In the genomic region with DNA sequence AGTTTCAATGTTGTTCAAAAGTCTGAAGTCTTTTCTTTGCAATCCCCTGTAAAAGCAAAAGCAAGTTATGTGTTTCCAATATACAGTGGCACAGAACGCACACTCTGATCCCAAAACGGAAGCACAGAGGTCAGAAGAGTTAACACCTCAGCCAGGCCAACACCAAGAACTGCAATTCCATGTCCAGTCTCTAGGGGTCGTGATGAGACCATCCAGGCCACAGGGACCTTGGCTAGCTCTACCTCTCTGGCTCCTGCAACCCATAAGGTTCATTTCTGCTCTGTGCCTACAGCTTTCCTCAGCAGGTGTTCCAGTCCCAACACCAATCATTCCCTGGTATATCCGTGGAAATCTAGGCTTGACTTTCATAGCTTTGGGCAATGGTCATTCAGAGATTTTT, we compare ENCODE assay signal across 8 mouse cellular contexts.
DNase-seq lines count a peak whose midpoint lies in the region; ATAC-seq and TF ChIP-seq lines count a peak whose summit lies in the region.
"Had no signal": no experiment of that assay in that cellular context is flagged by ENCODE, and none has a peak within 500 bp of the region (broad histone marks: within the 10 kb centered on the region; RNA-seq: fewer than 3 reads in every experiment).

No protein-coding gene starts in this region.

- H3K9me3 ChIP-seq in liver, embryonic 11.5 days (ENCODE audit: control insufficient read depth, low read length): no peaks in the 10 kb centered on the region
- H3K9me3 ChIP-seq in heart, postnatal 0 days (replicated peaks; ENCODE audit: control insufficient read depth, low read length): no peaks in the 10 kb centered on the region
- H3K9me3 ChIP-seq in liver, postnatal 0 days (ENCODE audit: low read length): no peaks in the 10 kb centered on the region
- H3K9me3 ChIP-seq: megakaryocyte, embryonic 14.5 days had no signal

- no peaks in the 10 kb centered on the region for H3K36me3 ChIP-seq in liver, adult 2 months (ENCODE audit: control insufficient read depth, insufficient read depth, low read length)
- H3K36me3 ChIP-seq in liver, embryonic 11.5 days (ENCODE audit: control insufficient read depth, insufficient read depth, low read length): no peaks in the 10 kb centered on the region
- no peaks in the 10 kb centered on the region for H3K36me3 ChIP-seq in heart, postnatal 0 days (replicated peaks; ENCODE audit: control insufficient read depth, insufficient read depth, low read length)
- no peaks in the 10 kb centered on the region for H3K36me3 ChIP-seq in liver, postnatal 0 days (replicated peaks; ENCODE audit: insufficient read depth, low read length)

- no peak for ATAC-seq in liver, embryonic 11.5 days (replicated peaks; ENCODE audit: low FRiP score)
- ATAC-seq in heart, postnatal 0 days (ENCODE audit: insufficient read depth, low read depth): 0 out of 2 replicates have a peak, but pooled peaks have one; percentile 33
- ATAC-seq in liver, postnatal 0 days: no peak

- no peak overlapping the region for H3K4me3 ChIP-seq in liver, adult 2 months (ENCODE audit: insufficient read depth, low read depth, low read length)
- H3K4me3 ChIP-seq in liver, embryonic 11.5 days (ENCODE audit: low read depth, low read length): no peak overlapping the region
- H3K4me3 ChIP-seq in heart, postnatal 0 days (ENCODE audit: low read depth, low read length): no peak overlapping the region
- no peak overlapping the region for H3K4me3 ChIP-seq in liver, postnatal 0 days (ENCODE audit: low read depth, low read length)
- H3K4me3 ChIP-seq: megakaryocyte, embryonic 14.5 days had no signal

- DNase-seq in liver, adult 2 months (ENCODE audit: extremely low read depth, low read depth, low spot score): peak; percentile 5
- DNase-seq in liver, embryonic 11.5 days (ENCODE audit: low spot score): no peak
- peak; percentile 75 for DNase-seq in ZHBTc4 (ENCODE audit: low read depth, low spot score)
- DNase-seq in c-Kit-positive CD71-positive TER-119-positive erythroid progenitor cells, embryonic 14.5 days (ENCODE audit: low spot score): peak; percentile 7
- peak; percentile 62 for DNase-seq in heart, postnatal 0 days (ENCODE audit: low spot score)
- peak; percentile 40 for DNase-seq in liver, postnatal 0 days
- DNase-seq in thymus, adult 18-20 months: no peak

- no peaks in the 10 kb centered on the region for H3K79me2 ChIP-seq in liver, adult 2 months (ENCODE audit: control insufficient read depth, insufficient read depth, low read length)

- TF ChIP-seq POLR2A in liver, adult 2 months (IDR thresholded peaks at IDR 0.05; ENCODE audit: extremely low read depth, insufficient read depth, low read length): no peak

- no peak overlapping the region for H3K27ac ChIP-seq in liver, adult 2 months (replicated peaks; ENCODE audit: insufficient read depth, low read depth, low read length)
- H3K27ac ChIP-seq in liver, embryonic 11.5 days (ENCODE audit: low read depth, low read length): no peak overlapping the region
- H3K27ac ChIP-seq in heart, postnatal 0 days (ENCODE audit: low read depth): no peak overlapping the region
- no peak overlapping the region for H3K27ac ChIP-seq in liver, postnatal 0 days (ENCODE audit: low read depth)

- no peaks in the 10 kb centered on the region for H3K27me3 ChIP-seq in liver, adult 2 months (ENCODE audit: control insufficient read depth, insufficient read depth, low read length)
- no peaks in the 10 kb centered on the region for H3K27me3 ChIP-seq in liver, embryonic 11.5 days (replicated peaks; ENCODE audit: control insufficient read depth, insufficient read depth, low read length)
- H3K27me3 ChIP-seq in heart, postnatal 0 days (ENCODE audit: control insufficient read depth, insufficient read depth, low read length): no peaks in the 10 kb centered on the region
- no peaks in the 10 kb centered on the region for H3K27me3 ChIP-seq in liver, postnatal 0 days (ENCODE audit: insufficient read depth, low read length)

- H3K9ac ChIP-seq in liver, adult 2 months (ENCODE audit: low read depth, low read length): no peak overlapping the region
- H3K9ac ChIP-seq in liver, embryonic 11.5 days (ENCODE audit: low read depth, low read length): no peak overlapping the region
- no peak overlapping the region for H3K9ac ChIP-seq in heart, postnatal 0 days (replicated peaks; ENCODE audit: low read depth, low read length)
- no peak overlapping the region for H3K9ac ChIP-seq in liver, postnatal 0 days (replicated peaks)

- TF ChIP-seq CTCF in liver, adult 2 months (IDR thresholded peaks at IDR 0.05; ENCODE audit: low read depth, low read length): peak; percentile 61
- TF ChIP-seq CTCF in heart, postnatal 0 days (IDR thresholded peaks at IDR 0.05; ENCODE audit: low read depth): peak; percentile 90
- TF ChIP-seq CTCF in liver, postnatal 0 days (IDR thresholded peaks at IDR 0.05; ENCODE audit: low read depth): peak; percentile 72

- H3K4me1 ChIP-seq in liver, adult 2 months (ENCODE audit: control insufficient read depth, insufficient read depth, low read length): no peaks in the 10 kb centered on the region
- H3K4me1 ChIP-seq in liver, embryonic 11.5 days (replicated peaks; ENCODE audit: control insufficient read depth, insufficient read depth, low read length): no peaks in the 10 kb centered on the region
- H3K4me1 ChIP-seq in heart, postnatal 0 days (ENCODE audit: control insufficient read depth, insufficient read depth): peaks cover 11% of the 10 kb centered on the region; the same call in 1 of the 2 replicates
- no peaks in the 10 kb centered on the region for H3K4me1 ChIP-seq in liver, postnatal 0 days (ENCODE audit: insufficient read depth)
- H3K4me1 ChIP-seq: megakaryocyte, embryonic 14.5 days had no signal

- TF ChIP-seq EP300 in heart, postnatal 0 days (IDR thresholded peaks at IDR 0.05; ENCODE audit: low read depth): no peak
- TF ChIP-seq EP300 in liver, postnatal 0 days (IDR thresholded peaks at IDR 0.05; ENCODE audit: low read depth): no peak

- 22% methylated on average over 4 of the region's 4 CpGs for WGBS in liver, adult 2 months
- WGBS in liver, embryonic 11.5 days: 29% methylated on average over 4 of the region's 4 CpGs
- WGBS in heart, postnatal 0 days: 26% methylated on average over 4 of the region's 4 CpGs
- 19% methylated on average over 4 of the region's 4 CpGs for WGBS in liver, postnatal 0 days (ENCODE audit: insufficient replicate concordance)

- H3K4me2 ChIP-seq in liver, embryonic 11.5 days: no peak overlapping the region
- no peak overlapping the region for H3K4me2 ChIP-seq in heart, postnatal 0 days (ENCODE audit: low read depth, low read length)
- no peak overlapping the region for H3K4me2 ChIP-seq in liver, postnatal 0 days (ENCODE audit: low read depth, low read length)

Comparison
In these comparisons a context has a peak if more than half of its experiments do, and no peak if none do; other contexts are left out.
1. DNase-seq: peak in liver, adult 2 months (single experiment), ZHBTc4 (single experiment), c-Kit-positive CD71-positive TER-119-positive erythroid progenitor cells, embryonic 14.5 days (single experiment), heart, postnatal 0 days (single experiment) and liver, postnatal 0 days (single experiment); none in liver, embryonic 11.5 days (single experiment) and thymus, adult 18-20 months (0 of 2).
2. Peak in every context shown above with its lines, with median percentiles within 50 percentile points of each other: CTCF ChIP-seq.